In the genomic region with DNA sequence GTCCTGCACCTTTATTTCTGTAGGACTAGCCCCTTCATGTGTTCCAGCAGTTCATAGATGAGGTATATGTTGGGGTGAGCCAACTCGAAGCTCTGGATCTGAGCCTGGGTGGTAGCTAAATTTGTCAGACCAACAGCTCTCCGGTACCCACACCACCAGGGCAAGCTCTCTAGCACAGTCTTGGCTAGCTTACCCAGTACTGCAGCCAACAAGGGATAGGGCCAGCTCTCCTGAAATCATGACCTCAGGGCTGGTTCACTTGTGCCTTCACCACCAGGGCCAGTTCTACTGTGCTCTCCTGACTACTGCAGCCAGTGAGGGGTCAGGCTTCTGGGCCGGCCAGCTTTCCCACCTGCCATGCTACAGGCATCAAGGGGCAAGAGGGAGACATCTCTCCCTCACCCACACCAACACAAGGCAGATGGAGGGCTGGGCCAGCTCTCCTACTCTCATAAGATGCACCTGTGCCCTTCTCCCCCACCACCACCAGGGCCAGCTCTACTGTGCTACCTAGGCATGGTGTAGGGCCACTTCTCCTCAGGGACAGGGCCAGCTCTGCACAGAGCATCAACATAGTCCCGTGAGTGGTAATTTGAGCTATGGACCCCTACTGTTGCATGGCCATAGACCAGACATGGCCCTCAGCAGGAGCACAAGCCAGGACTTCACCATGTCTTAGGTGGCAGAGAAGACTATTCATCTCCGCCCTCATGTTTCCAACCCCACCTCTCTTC, we compare ENCODE assay signal across 16 mouse cellular contexts. TPM values are rescaled to one million over a fixed set of nuclear protein-coding genes. Genes with fewer than 3 reads are reported as not detected.
DNase-seq lines count a peak whose midpoint lies in the region; ATAC-seq and TF ChIP-seq lines count a peak whose summit lies in the region.
"Had no signal": no experiment of that assay in that cellular context is flagged by ENCODE, and none has a peak within 500 bp of the region (broad histone marks: within the 10 kb centered on the region; RNA-seq: fewer than 3 reads in every experiment).

No protein-coding gene starts in this region.

- no peak overlapping the region for H3K9ac ChIP-seq in limb, embryonic 11.5 days (ENCODE audit: low read length)
- H3K9ac ChIP-seq in midbrain, postnatal 0 days (replicated peaks; ENCODE audit: low read length, poor library complexity, severe bottlenecking), result no peak overlapping the region
- H3K9ac ChIP-seq: embryonic facial prominence, embryonic 13.5 days; liver, postnatal 0 days; midbrain, embryonic 12.5 days had no signal

- no peak overlapping the region for H3K4me2 ChIP-seq in limb, embryonic 11.5 days (ENCODE audit: low read depth, severe bottlenecking)
- no peak overlapping the region for H3K4me2 ChIP-seq in midbrain, postnatal 0 days (ENCODE audit: low read depth, low read length, poor library complexity, severe bottlenecking)
- H3K4me2 ChIP-seq: embryonic facial prominence, embryonic 13.5 days; midbrain, embryonic 12.5 days had no signal

- H3K4me1 ChIP-seq in limb, embryonic 11.5 days (ENCODE audit: control insufficient read depth, insufficient read depth, low read length), result no peaks in the 10 kb centered on the region
- no peaks in the 10 kb centered on the region for H3K4me1 ChIP-seq in limb, embryonic 10.5 days
- H3K4me1 ChIP-seq in midbrain, postnatal 0 days (ENCODE audit: insufficient read depth, low read length), result no peaks in the 10 kb centered on the region
- H3K4me1 ChIP-seq: embryonic facial prominence, embryonic 13.5 days had no signal

- peak; percentile 16; the same call in 1 of the 2 replicates for TF ChIP-seq CTCF in gastrocnemius, adult 2 months (IDR thresholded peaks at IDR 0.05)
- TF ChIP-seq CTCF in midbrain, postnatal 0 days (IDR thresholded peaks at IDR 0.05), result no peak

- H3K36me3 ChIP-seq in limb, embryonic 11.5 days (ENCODE audit: control insufficient read depth, insufficient read depth, low read length), result peaks cover 14% of the 10 kb centered on the region; the same call in 1 of the 2 replicates
- peaks cover 54% of the 10 kb centered on the region for H3K36me3 ChIP-seq in limb, embryonic 10.5 days
- H3K36me3 ChIP-seq in midbrain, postnatal 0 days (ENCODE audit: insufficient read depth, low read length), result peaks cover 30% of the 10 kb centered on the region

- H3K4me3 ChIP-seq in limb, embryonic 11.5 days (ENCODE audit: low read depth, low read length), result no peak overlapping the region
- H3K4me3 ChIP-seq in limb, embryonic 10.5 days, result no peak overlapping the region
- H3K4me3 ChIP-seq in gastrocnemius, adult 2 months, result no peak overlapping the region
- H3K4me3 ChIP-seq in midbrain, postnatal 0 days (ENCODE audit: low read depth, low read length), result no peak overlapping the region
- H3K4me3 ChIP-seq: embryonic facial prominence, embryonic 13.5 days; midbrain, embryonic 12.5 days had no signal

- peak; percentile 11 for DNase-seq in cerebellum, adult 9-11 months
- DNase-seq in cerebellum, adult 11 months, result no peak
- no peak for DNase-seq in limb, embryonic 11.5 days (ENCODE audit: low spot score)
- DNase-seq in limb, embryonic 10.5 days (ENCODE audit: low spot score), result no peak
- DNase-seq in gastrocnemius, adult 2 months, result peak; percentile 78
- no peak for DNase-seq in midbrain, postnatal 0 days (ENCODE audit: low spot score)
- no peak for DNase-seq in lung, postnatal 25 days (ENCODE audit: low spot score)
- DNase-seq in urinary bladder, adult 2 months (ENCODE audit: low spot score), result no peak
- DNase-seq: kidney, postnatal 14 days; liver, postnatal 0 days had no signal

- intact Hi-C loops in gastrocnemius, adult 2 months (cut with DNase I), result no loop called here

- no peaks in the 10 kb centered on the region for H3K27me3 ChIP-seq in limb, embryonic 11.5 days (ENCODE audit: control insufficient read depth, insufficient read depth, low read length)
- H3K27me3 ChIP-seq in limb, embryonic 10.5 days (ENCODE audit: low read depth, poor library complexity, severe bottlenecking), result no peaks in the 10 kb centered on the region
- no peaks in the 10 kb centered on the region for H3K27me3 ChIP-seq in midbrain, postnatal 0 days (ENCODE audit: insufficient read depth, low read length)
- H3K27me3 ChIP-seq: embryonic facial prominence, embryonic 13.5 days; Patski had no signal

- 90% methylated on average over 5 of the region's 5 CpGs for WGBS in limb, embryonic 11.5 days
- 95% methylated on average over 5 of the region's 5 CpGs for WGBS in limb, embryonic 10.5 days
- 97% methylated on average over 5 of the region's 5 CpGs for WGBS in midbrain, postnatal 0 days

- 0 out of 2 replicates have a peak, but pooled peaks have one; percentile 39 for ATAC-seq in limb, embryonic 11.5 days (ENCODE audit: insufficient number of reproducible peaks, low FRiP score, low TSS enrichment, low read depth)
- ATAC-seq in midbrain, postnatal 0 days (ENCODE audit: low FRiP score), result peak; percentile 35; the same call in 1 of the 2 replicates
- ATAC-seq: liver, postnatal 0 days; Patski had no signal

- H3K27ac ChIP-seq in limb, embryonic 11.5 days (replicated peaks; ENCODE audit: low read depth, low read length), result no peak overlapping the region
- H3K27ac ChIP-seq in limb, embryonic 10.5 days, result no peak overlapping the region
- no peak overlapping the region for H3K27ac ChIP-seq in gastrocnemius, adult 2 months
- H3K27ac ChIP-seq in midbrain, postnatal 0 days (ENCODE audit: low read depth, low read length), result no peak overlapping the region
- H3K27ac ChIP-seq: embryonic facial prominence, embryonic 13.5 days; midbrain, embryonic 12.5 days had no signal

- no peaks in the 10 kb centered on the region for H3K9me3 ChIP-seq in limb, embryonic 11.5 days (ENCODE audit: control insufficient read depth, low read length)
- no peaks in the 10 kb centered on the region for H3K9me3 ChIP-seq in limb, embryonic 10.5 days (replicated peaks)
- H3K9me3 ChIP-seq in midbrain, postnatal 0 days (ENCODE audit: low read length), result no peaks in the 10 kb centered on the region
- H3K9me3 ChIP-seq: embryonic facial prominence, embryonic 13.5 days; midbrain, embryonic 12.5 days had no signal

RNA-seq across cellular contexts. Expression of a gene that starts 24.5 kb away (rescaled TPM):
- 0.44 and 0.69 TPM in 2 replicates for polyA plus RNA-seq in limb, embryonic 11.5 days (2014; fragmentation: Nextera tagmentation; extraction: Ambion mirVana)
- 0.19 and 0.35 TPM in 2 replicates for polyA plus RNA-seq in limb, embryonic 10.5 days (2016; fragmentation: Nextera tagmentation; extraction: Ambion mirVana)
- not detected for total RNA-seq in gastrocnemius, adult 2 months (2021)
- not detected in 2 replicates for total RNA-seq in midbrain, postnatal 0 days (2014; rRNA removed)
- polyA plus RNA-seq in midbrain, postnatal 0 days (2015; fragmentation: Nextera tagmentation; extraction: Ambion mirVana), result not detected in 2 replicates
- polyA plus RNA-seq in urinary bladder, adult 2 months (2012; rRNA removed), result 0.80 and 2.7 TPM in 2 replicates
- total RNA-seq: left cerebral cortex, adult 8-10 months had no signal
- polyA plus RNA-seq: C2C12; embryonic facial prominence, embryonic 13.5 days; midbrain, embryonic 12.5 days had no signal

RNA-seq across cellular contexts. Expression of a gene that starts 41.9 kb away (rescaled TPM):
- polyA plus RNA-seq in limb, embryonic 11.5 days (2014; fragmentation: Nextera tagmentation; extraction: Ambion mirVana), result not detected in 2 replicates
- polyA plus RNA-seq in limb, embryonic 10.5 days (2016; fragmentation: Nextera tagmentation; extraction: Ambion mirVana), result 0.08 and 0.29 TPM in 2 replicates
- total RNA-seq in gastrocnemius, adult 2 months (2021), result not detected
- total RNA-seq in midbrain, postnatal 0 days (2014; rRNA removed), result 0.28 and 0.60 TPM in 2 replicates
- 0.16 and 0.21 TPM in 2 replicates for polyA plus RNA-seq in midbrain, postnatal 0 days (2015; fragmentation: Nextera tagmentation; extraction: Ambion mirVana)
- polyA plus RNA-seq in urinary bladder, adult 2 months (2012; rRNA removed), result not detected in 2 replicates
- polyA plus RNA-seq: C2C12; embryonic facial prominence, embryonic 13.5 days; frontal cortex, adult 2 months; midbrain, embryonic 12.5 days had no signal

Comparison
In these comparisons a context has a peak if more than half of its experiments do, and no peak if none do; other contexts are left out.
1. DNase-seq: peak in cerebellum, adult 9-11 months (single experiment) and gastrocnemius, adult 2 months (single experiment); none in cerebellum, adult 11 months (single experiment), limb, embryonic 11.5 days (single experiment), limb, embryonic 10.5 days (single experiment), midbrain, postnatal 0 days (single experiment), lung, postnatal 25 days (single experiment) and urinary bladder, adult 2 months (single experiment).